Mouse (Mus musculus) ES-E14 (cell line): ENCODE measurements around the gene Adad1.

Experiments
- CHD2 ChIP-seq: IDR thresholded peaks from 2 replicates; pipeline ENCODE4 v1.6.1; 2014; ENCODE audit warnings: mild to moderate bottlenecking, low read depth, low read length, inconsistent platforms
- HCFC1 ChIP-seq: IDR thresholded peaks from 2 replicates; pipeline ENCODE4 v1.6.1; 2012; ENCODE audit warnings: low read length, inconsistent platforms, borderline replicate concordance; ENCODE audit not compliant: insufficient read depth
- MAFK ChIP-seq: IDR thresholded peaks from 2 replicates; pipeline ENCODE4 v1.6.1; 2014; ENCODE audit warnings: mild to moderate bottlenecking, low read depth, low read length, inconsistent platforms; ENCODE audit not compliant: insufficient read depth
- ZC3H11A ChIP-seq: IDR thresholded peaks from 2 replicates; pipeline ENCODE4 v1.6.1; 2012; ENCODE audit warnings: low read depth, mild to moderate bottlenecking, inconsistent platforms, low read length, borderline replicate concordance
- ZNF384 ChIP-seq: IDR thresholded peaks from 2 replicates; pipeline ENCODE4 v1.6.1; 2012; ENCODE audit warnings: low read depth, low read length, inconsistent platforms

GRCm38 (mm10) chr3:37154396-37154795, 91.1 kb downstream of the Adad1 start:
- no peak for TF ChIP-seq HCFC1
- no peak for TF ChIP-seq CHD2
- TF ChIP-seq MAFK, result no peak
- TF ChIP-seq ZNF384, result no peak
- no peak for TF ChIP-seq ZC3H11A
